ENCODE assay signal across 9 mouse cellular contexts in the genomic region with DNA sequence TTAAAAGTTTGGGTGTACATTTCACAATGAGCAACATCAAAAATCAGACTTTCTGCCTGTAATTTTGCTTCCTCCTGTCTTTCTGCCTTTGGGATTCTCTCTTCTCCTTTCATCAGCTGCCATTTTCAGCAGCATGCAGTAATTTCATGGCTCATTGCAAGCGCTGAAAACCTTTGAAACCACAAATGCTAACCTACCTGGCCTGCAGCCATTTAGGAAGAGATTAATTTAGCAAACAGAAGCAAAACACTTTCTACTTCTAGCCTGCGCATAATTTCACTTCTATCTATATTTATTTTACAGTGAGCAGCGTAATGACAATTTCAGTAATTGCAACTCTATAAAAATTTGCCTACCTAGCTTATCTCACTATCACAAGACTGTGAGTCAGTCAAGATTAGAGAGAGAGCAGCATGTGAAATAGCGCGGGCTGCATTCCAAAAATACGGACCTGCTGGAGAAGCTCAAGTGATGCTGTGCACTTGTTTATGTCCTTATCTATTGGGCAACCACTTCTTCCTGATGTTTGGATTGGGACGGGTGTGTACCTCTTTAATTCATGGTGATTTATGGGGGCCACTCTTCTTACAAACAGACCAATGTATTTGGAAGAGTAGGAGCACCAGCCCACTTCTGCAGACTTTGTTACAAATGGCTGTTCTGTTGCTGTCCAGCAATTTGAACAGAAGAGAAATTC.
DNase-seq lines count a peak whose midpoint lies in the region; ATAC-seq lines count a peak whose summit lies in the region.
"Had no signal": no experiment of that assay in that cellular context is flagged by ENCODE, and none has a peak within 500 bp of the region (broad histone marks: within the 10 kb centered on the region; RNA-seq: fewer than 3 reads in every experiment).

No protein-coding gene starts in this region.

- 43% methylated on average over 7 of the region's 7 CpGs for WGBS in kidney, embryonic 15.5 days
- 35% methylated on average over 7 of the region's 7 CpGs for WGBS in heart, embryonic 13.5 days

- peak; percentile 43; the same call in 1 of the 2 replicates for ATAC-seq in kidney, embryonic 15.5 days (replicated peaks; ENCODE audit: low FRiP score)
- peak; percentile 55; the same call in 1 of the 2 replicates for ATAC-seq in cerebellum, adult (ENCODE audit: insufficient number of reproducible peaks, low FRiP score, low TSS enrichment)
- ATAC-seq in heart, embryonic 13.5 days (ENCODE audit: extremely low read depth, insufficient number of reproducible peaks, low FRiP score, low TSS enrichment) = no peak

- H3K36me3 ChIP-seq in kidney, embryonic 15.5 days = no peaks in the 10 kb centered on the region
- no peaks in the 10 kb centered on the region for H3K36me3 ChIP-seq in heart, embryonic 13.5 days
- H3K36me3 ChIP-seq: midbrain, embryonic 12.5 days had no signal

- H3K4me1 ChIP-seq in kidney, embryonic 15.5 days = peaks cover 4% of the 10 kb centered on the region
- peaks cover 12% of the 10 kb centered on the region for H3K4me1 ChIP-seq in heart, embryonic 13.5 days
- H3K4me1 ChIP-seq: midbrain, embryonic 12.5 days had no signal

- no peak for DNase-seq in kidney, adult 8-10 months
- DNase-seq in lung, postnatal 36 days = peak; percentile 17
- DNase-seq in gastrocnemius, adult 18-20 months (ENCODE audit: low spot score) = no peak
- no peak for DNase-seq in embryo, embryonic 11 days
- no peak for DNase-seq in thymus, adult 18-20 months

- H3K27me3 ChIP-seq in kidney, embryonic 15.5 days = no peaks in the 10 kb centered on the region
- no peaks in the 10 kb centered on the region for H3K27me3 ChIP-seq in heart, embryonic 13.5 days (replicated peaks)
- H3K27me3 ChIP-seq: midbrain, embryonic 12.5 days had no signal

- H3K4me2 ChIP-seq in kidney, embryonic 15.5 days = peak overlapping the region; percentile 24; the same call in 1 of the 2 replicates
- peak overlapping the region; percentile 46 for H3K4me2 ChIP-seq in heart, embryonic 13.5 days
- H3K4me2 ChIP-seq: midbrain, embryonic 12.5 days had no signal

- H3K27ac ChIP-seq in kidney, embryonic 15.5 days = no peak overlapping the region
- no peak overlapping the region for H3K27ac ChIP-seq in heart, embryonic 13.5 days (replicated peaks)
- H3K27ac ChIP-seq: midbrain, embryonic 12.5 days had no signal

- no peaks in the 10 kb centered on the region for H3K9me3 ChIP-seq in kidney, embryonic 15.5 days (replicated peaks)
- no peaks in the 10 kb centered on the region for H3K9me3 ChIP-seq in heart, embryonic 13.5 days
- H3K9me3 ChIP-seq: midbrain, embryonic 12.5 days had no signal

- H3K4me3 ChIP-seq in kidney, embryonic 15.5 days (replicated peaks) = no peak overlapping the region
- H3K4me3 ChIP-seq in heart, embryonic 13.5 days = no peak overlapping the region
- H3K4me3 ChIP-seq: midbrain, embryonic 12.5 days had no signal

- H3K9ac ChIP-seq in kidney, embryonic 15.5 days = no peak overlapping the region
- H3K9ac ChIP-seq in heart, embryonic 13.5 days = no peak overlapping the region
- H3K9ac ChIP-seq: midbrain, embryonic 12.5 days had no signal
